Mouse (Mus musculus) testis, adult 2 months (tissue): Measurements from ENCODE around the gene Edem1.

ENCODE experiments used
- CTCF ChIP-seq: fragments of 200-500 bp; IDR thresholded peaks from 2 replicates; pipeline ENCODE4 v1.5.1; 2012; ENCODE audit warnings: low read depth, mild to moderate bottlenecking, inconsistent platforms, low read length, moderate library complexity; ENCODE audit not compliant: control insufficient read depth, insufficient read depth, insufficient replicate concordance
- POLR2A ChIP-seq: fragments of 200-500 bp; IDR thresholded peaks from 2 replicates; pipeline ENCODE4 v1.6.1; 2012; ENCODE audit warnings: low read depth, mild to moderate bottlenecking, inconsistent platforms, low read length, moderate library complexity; ENCODE audit not compliant: control insufficient read depth

DNA sequence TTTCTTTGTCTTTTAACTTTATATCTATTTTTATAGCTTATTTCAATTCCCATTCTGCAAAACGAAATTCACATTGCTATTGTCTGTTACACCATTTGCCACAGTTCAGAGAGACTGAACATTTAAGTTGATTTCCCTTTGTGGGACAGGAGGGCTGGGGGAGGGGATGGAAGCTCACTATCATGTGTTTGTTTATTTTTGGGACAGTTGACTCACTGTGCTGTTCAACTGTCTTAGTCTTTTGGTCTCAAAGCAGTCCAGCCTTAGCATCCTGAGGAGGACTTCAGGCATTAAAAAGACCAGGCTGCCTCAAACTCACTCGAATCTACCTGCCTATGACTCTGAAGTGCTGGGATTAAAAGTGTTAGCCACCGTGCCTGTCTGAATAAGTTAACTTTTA is 2.4 kb upstream of the Edem1 start:
- TF ChIP-seq CTCF, result no peak
- TF ChIP-seq POLR2A, result no peak
